Mouse (Mus musculus) intestine, embryonic 16.5 days (tissue): ENCODE measurements at regions not wholly inside any gene's neighbourhood (a gene's known extent, or its start where the extent isn't known, plus 50 kb on each side); places are given as distances from the start of the nearest gene placed in this dataset.

ENCODE experiments used
- ATAC-seq: fragments of 200-750 bp; cut with Nextera tagmentation; 2 replicates; pipeline ENCODE4 v1.8.0; 2017; ENCODE audit warnings: moderate TSS enrichment, moderate library complexity
- H3K27ac ChIP-seq: fragments of 300-500 bp; sonication (generic); 2 replicates; pipeline ENCODE4 v1.5.1; 2014; ENCODE audit warnings: mild to moderate bottlenecking, low read length
- H3K27me3 ChIP-seq: fragments of 300-500 bp; sonication (generic); replicated peaks from 2 replicates; pipeline ENCODE4 v1.6.1; 2014; ENCODE audit warnings: low read length, control low read depth, mixed read lengths; ENCODE audit not compliant: control insufficient read depth, insufficient read depth
- H3K36me3 ChIP-seq: fragments of 300-500 bp; sonication (generic); 2 replicates; pipeline ENCODE4 v1.6.1; 2014; ENCODE audit warnings: low read length, control low read depth; ENCODE audit not compliant: control insufficient read depth, insufficient read depth
- H3K4me1 ChIP-seq: fragments of 300-500 bp; sonication (generic); 2 replicates; pipeline ENCODE4 v1.6.1; 2014; ENCODE audit warnings: low read length, control low read depth, mixed read lengths; ENCODE audit not compliant: control insufficient read depth, insufficient read depth
- H3K4me2 ChIP-seq: fragments of 300-500 bp; sonication (generic); 2 replicates; pipeline ENCODE4 v1.6.1; 2014; ENCODE audit warnings: low read depth, low read length, control low read depth
- H3K4me3 ChIP-seq: fragments of 300-500 bp; sonication (generic); 2 replicates; pipeline ENCODE4 v1.5.1; 2014; ENCODE audit warnings: mild to moderate bottlenecking, low read length
- H3K9ac ChIP-seq: fragments of 300-500 bp; sonication (generic); 2 replicates; pipeline ENCODE4 v1.6.1; 2014; ENCODE audit warnings: low read depth, low read length
- H3K9me3 ChIP-seq: fragments of 300-500 bp; sonication (generic); 2 replicates; pipeline ENCODE4 v1.6.1; 2016; ENCODE audit warnings: low read length, control low read depth; ENCODE audit not compliant: control insufficient read depth
- WGBS: fragments of 180-500 bp; shearing (Covaris S2); extraction: QIAGEN DNeasy Blood & Tissue Kit; methylation state at CpG from one replicate; pipeline ENCODE4 v1.1.7; 2014; 5-methylcytosine and 5-hydroxymethylcytosine counted together

DNA sequence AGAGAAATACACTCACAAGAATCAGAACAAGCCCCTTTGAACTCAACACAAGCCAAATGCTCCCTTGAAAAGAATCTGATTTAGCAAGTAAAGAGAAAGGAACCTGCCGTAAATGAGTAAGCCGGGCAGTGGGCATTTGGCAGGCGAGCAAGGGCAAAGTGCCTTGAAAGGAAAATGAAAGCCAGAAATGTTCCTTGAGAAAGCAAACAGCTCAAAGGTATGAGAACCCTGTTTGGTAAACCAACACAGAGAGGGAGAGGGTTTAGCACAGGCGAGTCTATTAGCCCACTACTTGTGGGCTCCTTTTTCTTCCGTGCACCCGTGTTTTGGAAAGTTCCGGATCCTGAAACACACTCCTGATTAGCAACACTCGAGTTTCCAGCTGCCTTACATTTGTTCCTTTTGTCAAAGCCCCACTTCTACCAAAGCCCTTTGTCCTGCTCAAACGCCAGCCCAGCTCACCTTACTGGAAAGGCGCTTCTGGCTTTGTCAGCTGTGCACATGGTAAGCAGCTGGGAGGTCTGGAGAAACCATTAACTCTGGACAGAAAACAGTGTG is 197.5 kb upstream of the Smim15 start:
- no peaks in the 10 kb centered on the region for H3K9me3 ChIP-seq
- peak; percentile 64 for ATAC-seq
- peak overlapping the region; percentile 34 for H3K4me3 ChIP-seq
- no peaks in the 10 kb centered on the region for H3K36me3 ChIP-seq
- peak overlapping the region; percentile 51 for H3K9ac ChIP-seq
- WGBS, result 31% methylated on average over 10 of the region's 10 CpGs
- H3K27ac ChIP-seq, result peak overlapping the region; percentile 38
- H3K4me2 ChIP-seq, result peak overlapping the region; percentile 57
- peaks cover 32% of the 10 kb centered on the region for H3K4me1 ChIP-seq
- H3K27me3 ChIP-seq, result no peaks in the 10 kb centered on the region

DNA sequence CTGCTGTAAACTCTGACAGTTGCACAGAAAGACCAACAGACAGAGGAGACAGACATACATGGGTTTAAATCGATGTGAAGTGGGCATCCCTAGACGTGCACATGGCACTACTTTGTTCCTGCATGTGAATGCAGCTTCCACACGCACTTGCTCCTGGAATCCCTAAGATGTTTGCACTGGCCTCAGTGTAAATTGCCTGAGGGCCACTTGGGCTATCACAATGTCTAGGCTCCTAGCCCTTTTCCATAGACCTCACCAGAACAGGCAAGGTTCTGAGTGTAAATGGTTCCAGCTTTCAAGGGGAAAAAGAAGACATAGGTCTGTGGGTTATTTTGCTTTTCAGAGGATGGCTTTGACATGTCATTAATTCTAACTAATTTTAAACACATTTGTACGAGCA is 198.4 kb upstream of the Smim15 start:
- no peak overlapping the region for H3K27ac ChIP-seq
- H3K4me2 ChIP-seq, result no peak overlapping the region
- no peak overlapping the region for H3K9ac ChIP-seq
- WGBS, result 71% methylated on average over 4 of the region's 4 CpGs
- H3K4me1 ChIP-seq, result peaks cover 32% of the 10 kb centered on the region
- H3K4me3 ChIP-seq, result no peak overlapping the region
- H3K36me3 ChIP-seq, result no peaks in the 10 kb centered on the region
- ATAC-seq, result no peak
- H3K27me3 ChIP-seq, result no peaks in the 10 kb centered on the region
- no peaks in the 10 kb centered on the region for H3K9me3 ChIP-seq

GRCm38 (mm10) chr13:107844085-107844484 is 200.2 kb upstream of the Smim15 start:
- 79% methylated on average over 4 of the region's 4 CpGs for WGBS
- no peak overlapping the region for H3K4me3 ChIP-seq
- H3K27ac ChIP-seq, result no peak overlapping the region
- H3K36me3 ChIP-seq, result no peaks in the 10 kb centered on the region
- H3K9ac ChIP-seq, result no peak overlapping the region
- H3K4me2 ChIP-seq, result no peak overlapping the region
- ATAC-seq, result no peak
- no peaks in the 10 kb centered on the region for H3K27me3 ChIP-seq
- H3K9me3 ChIP-seq, result no peaks in the 10 kb centered on the region
- H3K4me1 ChIP-seq, result peaks cover 32% of the 10 kb centered on the region

GRCm38 (mm10) chr13:107838126-107838715 is 206.0 kb upstream of the Smim15 start:
- no peaks in the 10 kb centered on the region for H3K36me3 ChIP-seq
- no peaks in the 10 kb centered on the region for H3K27me3 ChIP-seq
- H3K9me3 ChIP-seq, result no peaks in the 10 kb centered on the region
- no peak overlapping the region for H3K27ac ChIP-seq
- H3K9ac ChIP-seq, result no peak overlapping the region
- no peak overlapping the region for H3K4me3 ChIP-seq
- ATAC-seq, result peak; percentile 46; the same call in 1 of the 2 replicates
- no peak overlapping the region for H3K4me2 ChIP-seq
- H3K4me1 ChIP-seq, result peaks cover 27% of the 10 kb centered on the region
- WGBS, result 78% methylated on average over 9 of the region's 9 CpGs

- Histone ChIP-seq H3K27ac (0 out of 2 replicates have a peak overlapping the region, but pooled peaks have one; percentile 12), H3K36me3 (no peaks in the 10 kb centered on the region), H3K4me3 (no peak overlapping the region), H3K27me3 (no peaks in the 10 kb centered on the region), H3K4me2 (no peak overlapping the region), H3K4me1 (peaks cover 21% of the 10 kb centered on the region), H3K9me3 (no peaks in the 10 kb centered on the region), H3K9ac (no peak overlapping the region)
- 41% methylated on average over 5 of the region's 5 CpGs for WGBS
- no peak for ATAC-seq
Measured at GRCm38 (mm10) chr13:107837206-107837952, 206.9 kb upstream of the Smim15 start.

DNA sequence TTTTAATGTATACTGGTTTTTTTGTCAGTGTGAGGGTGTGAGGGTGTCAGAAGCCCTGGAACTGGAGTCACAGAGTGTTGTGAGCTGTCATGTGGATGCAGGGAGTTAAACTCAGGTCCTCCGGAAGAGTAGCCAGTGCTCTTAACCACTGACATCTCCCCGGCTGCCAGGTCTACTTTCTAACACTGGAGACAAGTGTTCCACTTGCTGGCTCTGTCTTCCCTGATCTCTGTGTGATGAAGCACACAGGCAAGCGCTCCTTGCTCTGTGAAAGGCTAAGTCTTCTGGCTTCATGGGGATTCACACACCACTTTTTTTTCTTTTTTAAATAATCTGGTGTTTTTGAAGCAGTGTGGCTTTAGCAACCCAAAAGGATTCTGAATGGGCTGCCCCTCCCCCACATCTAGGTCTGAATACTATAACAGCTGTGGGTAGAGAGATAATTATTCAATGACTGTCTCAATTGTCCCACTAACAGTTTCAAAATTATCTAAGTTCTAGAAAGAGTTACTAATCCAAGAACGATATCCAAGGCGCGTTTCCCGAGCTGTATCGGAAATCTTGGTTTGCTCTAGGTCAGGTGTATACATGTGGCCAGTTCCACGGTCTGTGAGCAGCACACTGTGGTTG is 208.4 kb upstream of the Smim15 start:
- H3K27ac ChIP-seq, result no peak overlapping the region
- no peak overlapping the region for H3K9ac ChIP-seq
- H3K4me3 ChIP-seq, result no peak overlapping the region
- H3K9me3 ChIP-seq, result no peaks in the 10 kb centered on the region
- H3K27me3 ChIP-seq, result no peaks in the 10 kb centered on the region
- 56% methylated on average over 9 of the region's 9 CpGs for whole genome bisulfite sequencing
- ATAC-seq, result no peak
- no peaks in the 10 kb centered on the region for H3K36me3 ChIP-seq
- H3K4me1 ChIP-seq, result peaks cover 24% of the 10 kb centered on the region
- H3K4me2 ChIP-seq, result no peak overlapping the region

DNA sequence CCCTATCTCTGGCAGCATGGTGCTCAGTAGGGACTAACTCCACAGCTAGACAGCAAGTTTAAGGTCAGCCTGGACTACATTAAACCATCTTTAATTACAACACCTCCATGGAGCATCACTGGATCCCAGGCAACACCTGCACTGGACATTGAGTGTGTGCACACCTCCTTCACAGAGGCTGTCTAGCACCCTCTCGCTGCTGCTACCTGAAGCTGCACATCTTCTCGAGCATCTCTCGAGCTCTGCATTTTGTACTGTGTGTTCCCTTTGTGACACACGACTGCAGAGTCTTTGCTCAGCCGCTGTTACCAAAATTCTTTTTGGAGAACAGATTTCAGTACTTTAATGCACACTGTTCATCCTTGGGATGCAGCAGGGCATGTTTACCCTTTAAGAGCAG is 212.2 kb upstream of the Smim15 start:
- H3K27ac ChIP-seq, result no peak overlapping the region
- H3K36me3 ChIP-seq, result no peaks in the 10 kb centered on the region
- H3K9me3 ChIP-seq, result no peaks in the 10 kb centered on the region
- H3K27me3 ChIP-seq, result no peaks in the 10 kb centered on the region
- WGBS, result 58% methylated on average over 5 of the region's 5 CpGs
- 0 out of 2 replicates have a peak, but pooled peaks have one; percentile 2 for ATAC-seq
- no peak overlapping the region for H3K9ac ChIP-seq
- no peak overlapping the region for H3K4me2 ChIP-seq
- no peak overlapping the region for H3K4me3 ChIP-seq
- peaks cover 14% of the 10 kb centered on the region for H3K4me1 ChIP-seq

GRCm38 (mm10) chr13:107831221-107831681 is 213.0 kb upstream of the Smim15 start:
- H3K9ac ChIP-seq, result no peak overlapping the region
- H3K27ac ChIP-seq, result no peak overlapping the region
- peak overlapping the region; percentile 39 for H3K4me3 ChIP-seq
- peaks cover 16% of the 10 kb centered on the region for H3K4me1 ChIP-seq
- no peaks in the 10 kb centered on the region for H3K36me3 ChIP-seq
- no peaks in the 10 kb centered on the region for H3K9me3 ChIP-seq
- no peaks in the 10 kb centered on the region for H3K27me3 ChIP-seq
- peak overlapping the region; percentile 42 for H3K4me2 ChIP-seq
- WGBS, result 1% methylated on average over 17 of the region's 17 CpGs
- ATAC-seq, result peak; percentile 100

DNA sequence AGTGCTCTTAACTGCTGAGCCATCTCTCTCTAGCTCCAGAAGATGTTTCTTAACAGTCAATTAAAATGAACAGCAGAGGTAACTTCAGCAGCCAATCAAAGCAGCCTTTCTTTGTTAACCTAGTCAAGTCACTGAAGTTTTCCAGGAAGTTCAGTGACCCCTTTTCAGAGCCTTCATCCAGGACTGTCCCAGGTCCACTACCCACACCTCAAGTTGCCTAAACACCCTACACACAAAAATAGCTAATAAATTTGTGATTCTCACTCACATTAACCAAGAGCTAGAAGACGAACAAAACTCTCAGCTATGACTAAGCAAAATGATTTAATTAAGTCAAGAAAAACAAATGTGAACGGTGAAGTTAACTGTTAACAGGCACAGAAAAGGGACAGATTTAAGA is 214.0 kb upstream of the Smim15 start:
- H3K4me1 ChIP-seq, result peaks cover 11% of the 10 kb centered on the region
- ATAC-seq, result no peak
- 58% methylated on average over 2 of the region's 2 CpGs for WGBS
- H3K9me3 ChIP-seq, result no peaks in the 10 kb centered on the region
- H3K27me3 ChIP-seq, result no peaks in the 10 kb centered on the region
- H3K9ac ChIP-seq, result no peak overlapping the region
- H3K27ac ChIP-seq, result no peak overlapping the region
- no peak overlapping the region for H3K4me3 ChIP-seq
- no peaks in the 10 kb centered on the region for H3K36me3 ChIP-seq
- H3K4me2 ChIP-seq, result no peak overlapping the region; the same call in 1 of the 2 replicates
